Mouse (Mus musculus): Measurements from ENCODE around the gene Morc4. TPM values are rescaled to one million over a fixed set of nuclear protein-coding genes. Genes with fewer than 3 reads are reported as not detected.

Gene Morc4
- polyA plus RNA-seq, 1 experiment from 2014 or later = 7.2 TPM

DNA sequence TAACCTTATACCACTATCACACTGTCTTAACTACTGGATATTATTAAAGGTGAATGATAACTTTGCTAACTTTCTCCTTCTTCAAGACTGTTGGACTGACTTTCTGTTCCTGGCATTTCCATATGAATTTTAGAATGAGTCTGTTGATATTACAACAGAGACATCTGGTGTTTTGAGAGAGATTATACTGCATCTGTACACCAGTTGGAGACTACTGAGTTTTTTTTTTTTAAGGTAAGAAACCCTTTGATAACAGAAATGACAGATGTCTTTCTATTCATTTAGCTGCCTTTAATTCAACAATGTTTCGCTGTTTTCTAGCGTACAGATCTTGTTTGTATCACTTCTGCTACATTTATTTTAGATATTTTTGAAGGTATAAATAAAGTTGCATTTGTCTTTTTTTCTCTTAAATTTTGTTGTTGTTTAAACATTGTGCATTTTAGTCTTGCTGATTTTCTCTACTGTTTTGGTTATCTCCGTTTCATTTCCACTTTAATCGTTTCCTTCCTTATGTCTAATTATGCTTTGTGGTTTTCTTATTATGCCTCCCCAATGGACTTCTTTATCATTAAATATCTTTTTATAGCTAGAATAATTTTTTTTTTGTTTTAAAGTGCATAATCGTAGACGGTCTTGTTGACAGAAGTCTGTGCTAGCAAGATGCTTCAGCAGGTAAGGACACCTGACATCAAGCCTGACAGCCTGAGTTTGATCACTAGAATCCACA, 42.9 kb downstream of the Morc4 start:
- WGBS = 93% methylated on average over 6 of the region's 6 CpGs
- Histone ChIP-seq H3K27ac (no peak overlapping the region), H3K36me3 (no peaks in the 10 kb centered on the region), H3K27me3 (replicated peaks) (no peaks in the 10 kb centered on the region), H3K9me3 (no peaks in the 10 kb centered on the region), H3K9ac (no peak overlapping the region), H3K4me1 (no peaks in the 10 kb centered on the region), H3K4me2 (replicated peaks) (no peak overlapping the region), H3K4me3 (no peak overlapping the region)
- ATAC-seq (ENCODE audit: low FRiP score, low read depth) = no peak

DNA sequence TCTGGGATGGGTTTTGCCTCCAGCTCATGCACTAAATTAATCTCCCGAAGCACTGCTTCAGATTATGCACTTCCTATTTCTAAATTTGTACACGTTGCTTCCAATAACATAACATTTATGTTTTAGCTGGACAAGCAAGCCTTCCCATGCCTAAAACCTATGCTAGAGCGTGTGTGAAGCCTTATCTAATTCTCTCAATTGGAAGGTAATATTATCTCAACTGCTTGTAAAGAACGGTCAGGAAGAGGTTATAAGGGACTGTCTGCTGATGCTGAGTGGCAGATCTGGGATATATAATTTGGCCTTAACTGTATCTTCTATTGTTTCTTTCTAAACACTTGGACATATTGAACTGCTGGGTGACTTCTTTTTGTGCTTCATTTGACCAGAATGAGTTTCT, 44.6 kb downstream of the Morc4 start:
- Histone ChIP-seq H3K9ac (no peak overlapping the region), H3K4me2 (replicated peaks) (no peak overlapping the region), H3K4me3 (no peak overlapping the region), H3K27ac (no peak overlapping the region), H3K4me1 (no peaks in the 10 kb centered on the region), H3K36me3 (no peaks in the 10 kb centered on the region), H3K9me3 (no peaks in the 10 kb centered on the region), H3K27me3 (replicated peaks) (no peaks in the 10 kb centered on the region)
- 92% methylated on average over 4 of the region's 4 CpGs for WGBS
- no peak for ATAC-seq (ENCODE audit: low FRiP score, low read depth)

DNA sequence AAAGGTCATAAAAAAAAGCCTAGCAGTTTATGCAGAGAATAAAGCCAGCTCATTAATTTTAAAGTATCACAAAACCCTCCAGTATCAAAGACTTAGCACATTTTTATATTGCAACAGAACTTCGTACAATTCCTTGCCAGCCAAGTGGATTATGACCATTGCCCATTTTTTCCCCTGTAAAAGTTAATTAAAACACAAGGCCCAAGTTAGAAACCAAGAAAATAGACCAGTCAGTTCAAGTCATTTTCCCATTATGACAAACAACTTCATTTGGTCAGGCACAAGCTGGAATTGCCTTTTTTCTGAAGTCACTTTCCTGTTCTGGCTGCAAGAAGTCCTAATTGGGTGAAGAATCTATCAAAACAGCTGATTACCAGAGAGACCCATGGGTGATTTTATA, 46.1 kb downstream of the Morc4 start:
- Histone ChIP-seq H3K4me2 (replicated peaks) (no peak overlapping the region), H3K4me3 (no peak overlapping the region), H3K27ac (no peak overlapping the region), H3K27me3 (replicated peaks) (no peaks in the 10 kb centered on the region), H3K9ac (no peak overlapping the region), H3K36me3 (no peaks in the 10 kb centered on the region), H3K4me1 (no peaks in the 10 kb centered on the region), H3K9me3 (no peaks in the 10 kb centered on the region)
- WGBS = 84% methylated on average over 1 of the region's 1 CpGs
- no peak for ATAC-seq (ENCODE audit: low FRiP score, low read depth)

DNA sequence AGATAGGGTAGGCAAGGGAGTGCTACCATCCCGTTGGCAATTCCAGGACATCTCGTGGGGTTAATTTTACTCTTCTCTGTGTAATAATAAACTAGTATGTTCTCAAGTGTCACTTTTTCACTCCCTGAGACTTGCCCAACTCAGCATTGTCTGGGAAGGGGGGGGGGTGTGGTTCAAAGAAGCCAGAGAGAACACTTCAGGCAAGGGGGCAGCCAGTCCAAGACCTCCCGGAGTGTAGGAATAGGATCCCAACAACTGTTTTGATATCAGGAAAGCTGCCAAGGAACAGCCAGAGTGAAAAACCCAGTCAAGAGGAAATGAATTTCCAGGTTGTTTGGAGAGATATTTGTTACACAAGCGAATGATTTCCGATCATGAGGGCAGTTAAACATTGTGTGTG, 56.3 kb downstream of the Morc4 start:
- H3K4me1 ChIP-seq = no peaks in the 10 kb centered on the region

DNA sequence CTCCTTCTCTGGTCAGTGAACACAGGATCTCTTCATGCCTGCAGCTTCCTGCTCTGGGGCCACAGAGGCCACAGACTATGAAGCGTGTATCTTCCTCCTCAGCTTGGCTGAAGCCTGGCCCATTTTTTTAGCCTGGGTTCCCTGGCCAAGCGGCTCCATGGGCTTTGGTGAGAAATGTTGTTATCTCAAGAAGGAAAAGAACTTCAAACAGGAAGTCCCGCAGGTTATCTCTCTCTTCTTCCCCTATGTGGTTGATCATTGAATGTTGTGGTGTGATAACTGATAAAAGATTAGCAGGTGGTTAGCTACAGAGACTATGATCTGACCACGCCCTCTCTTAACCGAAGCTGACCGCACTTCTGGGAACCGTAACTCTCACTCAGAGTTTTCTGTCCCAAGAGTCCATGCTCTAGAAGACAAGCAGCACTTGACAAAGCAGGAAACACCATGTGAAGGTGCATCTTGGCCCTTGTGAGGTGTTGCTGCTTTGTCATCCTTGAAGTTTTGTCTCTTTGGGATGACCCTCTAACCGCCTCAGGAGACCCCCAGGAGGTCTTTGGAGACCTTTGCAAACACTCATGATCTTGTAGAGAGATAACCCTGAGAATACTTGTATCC, 57.4 kb downstream of the Morc4 start:
- no peak overlapping the region for H3K9ac ChIP-seq
- no peak for ATAC-seq (ENCODE audit: low FRiP score, low read depth)
- H3K4me2 ChIP-seq (replicated peaks) = no peak overlapping the region
- H3K36me3 ChIP-seq = no peaks in the 10 kb centered on the region
- H3K4me1 ChIP-seq = no peaks in the 10 kb centered on the region
- H3K4me3 ChIP-seq = no peak overlapping the region
- H3K9me3 ChIP-seq = no peaks in the 10 kb centered on the region
- H3K27ac ChIP-seq = no peak overlapping the region
- WGBS = 90% methylated on average over 8 of the region's 8 CpGs
- H3K27me3 ChIP-seq (replicated peaks) = no peaks in the 10 kb centered on the region

More for the DNA sequence above, 56.3 kb downstream of the Morc4 start:
- ATAC-seq (ENCODE audit: low FRiP score, low read depth) = no peak
- Histone ChIP-seq H3K4me3 (no peak overlapping the region), H3K27ac (no peak overlapping the region), H3K36me3 (no peaks in the 10 kb centered on the region), H3K27me3 (replicated peaks) (no peaks in the 10 kb centered on the region), H3K4me2 (replicated peaks) (no peak overlapping the region), H3K9ac (no peak overlapping the region), H3K9me3 (no peaks in the 10 kb centered on the region)
- WGBS = 79% methylated on average over 5 of the region's 5 CpGs

DNA sequence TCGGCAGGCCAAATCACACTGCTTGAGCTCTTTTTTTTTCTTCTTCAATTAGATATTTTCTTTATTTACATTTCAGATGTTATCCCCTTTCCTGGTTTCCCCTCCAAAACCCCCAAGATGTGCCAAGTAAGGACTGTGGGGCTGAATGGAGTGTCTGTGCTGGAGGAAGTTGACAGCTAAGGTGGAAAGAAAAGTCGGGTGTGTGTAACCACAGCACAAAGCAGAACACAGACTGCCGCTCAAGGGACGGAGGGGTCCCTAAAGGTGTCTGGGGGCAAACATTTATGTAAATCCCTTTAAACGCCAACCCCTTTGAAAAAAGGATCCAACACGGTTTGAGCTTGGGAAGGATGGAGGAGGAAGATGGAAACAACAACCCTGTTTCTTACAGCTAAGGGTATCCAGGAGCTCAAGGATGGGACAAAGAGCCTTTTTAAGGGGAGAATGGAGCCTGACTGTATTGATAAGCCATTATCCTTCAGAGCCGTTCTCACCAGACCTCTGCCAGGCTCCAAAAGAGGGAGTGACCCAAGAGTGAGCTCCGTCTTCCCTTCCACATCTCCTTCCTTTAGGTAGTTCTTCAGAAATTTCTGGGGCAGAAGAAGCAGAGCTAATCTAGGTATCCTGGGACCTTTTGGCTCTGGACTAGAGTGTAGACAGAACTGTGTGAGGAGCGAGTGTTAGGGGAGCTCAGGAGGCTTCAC, 58.0 kb downstream of the Morc4 start:
- 80% methylated on average over 9 of the region's 9 CpGs for WGBS
- no peak overlapping the region for H3K9ac ChIP-seq
- no peak overlapping the region for H3K27ac ChIP-seq
- ATAC-seq (ENCODE audit: low FRiP score, low read depth) = no peak
- no peaks in the 10 kb centered on the region for H3K4me1 ChIP-seq
- no peak overlapping the region for H3K4me3 ChIP-seq
- H3K4me2 ChIP-seq (replicated peaks) = no peak overlapping the region
- no peaks in the 10 kb centered on the region for H3K9me3 ChIP-seq
- H3K27me3 ChIP-seq (replicated peaks) = no peaks in the 10 kb centered on the region
- H3K36me3 ChIP-seq = no peaks in the 10 kb centered on the region

DNA sequence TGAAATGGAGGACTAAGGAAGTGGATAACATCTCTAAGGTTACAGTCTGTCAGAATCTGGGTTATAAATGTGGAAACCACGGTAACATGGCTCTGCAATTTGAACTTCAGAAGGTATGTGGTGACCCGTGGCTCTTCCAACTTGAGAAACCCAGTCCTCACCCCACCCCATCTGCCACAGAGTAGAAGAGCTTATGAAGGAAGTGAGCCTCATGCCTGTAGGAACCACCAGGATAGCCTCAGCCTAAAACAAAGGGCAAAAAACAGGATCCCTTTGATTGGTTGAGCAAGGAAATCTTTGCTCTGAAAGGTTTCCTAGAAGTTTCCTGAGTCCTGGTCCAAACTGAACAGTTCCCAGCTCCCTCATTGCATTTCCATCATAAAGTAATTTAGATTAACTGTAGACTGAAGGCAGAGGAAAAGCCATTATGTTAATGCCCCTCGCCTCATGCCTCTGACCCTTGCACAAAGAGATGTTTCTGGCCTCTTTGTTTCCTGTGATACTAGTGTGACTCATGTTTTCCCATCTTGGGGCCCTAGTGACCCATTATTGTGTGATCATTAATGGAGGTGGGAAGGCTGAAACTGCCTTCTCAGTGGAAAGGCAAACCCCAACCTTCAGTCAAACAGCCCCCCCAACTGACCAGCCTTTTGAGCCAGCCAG, 58.7 kb downstream of the Morc4 start:
- ATAC-seq (ENCODE audit: low FRiP score, low read depth) = no peak
- Histone ChIP-seq H3K9ac (no peak overlapping the region), H3K27ac (no peak overlapping the region), H3K27me3 (replicated peaks) (no peaks in the 10 kb centered on the region), H3K9me3 (no peaks in the 10 kb centered on the region), H3K4me1 (no peaks in the 10 kb centered on the region), H3K36me3 (no peaks in the 10 kb centered on the region), H3K4me2 (replicated peaks) (no peak overlapping the region), H3K4me3 (no peak overlapping the region)
- WGBS = 44% methylated on average over 3 of the region's 3 CpGs

DNA sequence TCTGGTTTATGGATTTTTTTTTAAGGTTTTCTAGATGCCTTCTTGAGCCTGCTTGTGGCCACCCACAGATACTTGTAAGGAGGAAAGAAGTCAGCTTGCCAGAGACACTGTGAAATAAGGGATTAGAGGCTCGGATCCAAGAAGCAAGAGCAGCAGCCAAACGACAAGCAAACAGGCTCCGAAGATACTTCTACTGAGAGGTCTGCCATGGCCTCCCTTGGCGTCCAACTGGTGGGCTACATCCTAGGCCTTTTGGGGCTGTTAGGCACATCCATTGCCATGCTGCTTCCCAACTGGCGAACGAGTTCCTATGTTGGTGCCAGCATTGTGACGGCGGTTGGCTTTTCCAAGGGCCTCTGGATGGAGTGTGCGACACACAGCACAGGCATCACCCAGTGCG, 63.0 kb downstream of the Morc4 start:
- 88% methylated on average over 10 of the region's 10 CpGs for WGBS
- Histone ChIP-seq H3K36me3 (no peaks in the 10 kb centered on the region), H3K4me1 (no peaks in the 10 kb centered on the region), H3K27me3 (replicated peaks) (no peaks in the 10 kb centered on the region), H3K4me2 (replicated peaks) (no peak overlapping the region), H3K27ac (no peak overlapping the region), H3K4me3 (no peak overlapping the region), H3K9me3 (no peaks in the 10 kb centered on the region), H3K9ac (no peak overlapping the region)
- no peak for ATAC-seq (ENCODE audit: low FRiP score, low read depth)

DNA sequence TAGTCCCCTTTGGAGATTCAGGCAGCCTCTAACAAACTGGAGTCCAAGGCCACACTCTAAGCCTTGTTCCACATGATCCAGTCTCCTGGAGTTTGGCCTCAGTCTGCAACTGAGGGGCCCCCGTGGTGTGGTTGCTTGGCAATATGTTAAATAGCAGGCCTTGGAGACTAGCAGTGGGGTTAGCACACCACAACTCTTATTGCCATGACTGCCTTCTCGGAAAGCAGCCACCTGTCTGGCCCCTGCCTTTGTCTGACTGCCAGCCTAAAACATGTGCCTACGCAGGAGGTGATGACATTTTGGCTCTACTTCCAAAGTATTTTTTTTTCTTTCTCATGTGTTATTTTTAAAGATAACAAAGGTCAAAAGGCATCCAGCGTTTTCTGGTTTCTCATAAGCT, 63.4 kb downstream of the Morc4 start:
- H3K4me2 ChIP-seq (replicated peaks) = no peak overlapping the region
- H3K4me1 ChIP-seq = no peaks in the 10 kb centered on the region
- no peaks in the 10 kb centered on the region for H3K36me3 ChIP-seq
- 40% methylated on average over 4 of the region's 4 CpGs for whole genome bisulfite sequencing
- H3K27ac ChIP-seq = no peak overlapping the region
- no peaks in the 10 kb centered on the region for H3K9me3 ChIP-seq
- ATAC-seq (ENCODE audit: low FRiP score, low read depth) = peak; percentile 41; the same call in 1 of the 2 replicates
- no peaks in the 10 kb centered on the region for H3K27me3 ChIP-seq (replicated peaks)
- no peak overlapping the region for H3K9ac ChIP-seq
- no peak overlapping the region for H3K4me3 ChIP-seq

DNA sequence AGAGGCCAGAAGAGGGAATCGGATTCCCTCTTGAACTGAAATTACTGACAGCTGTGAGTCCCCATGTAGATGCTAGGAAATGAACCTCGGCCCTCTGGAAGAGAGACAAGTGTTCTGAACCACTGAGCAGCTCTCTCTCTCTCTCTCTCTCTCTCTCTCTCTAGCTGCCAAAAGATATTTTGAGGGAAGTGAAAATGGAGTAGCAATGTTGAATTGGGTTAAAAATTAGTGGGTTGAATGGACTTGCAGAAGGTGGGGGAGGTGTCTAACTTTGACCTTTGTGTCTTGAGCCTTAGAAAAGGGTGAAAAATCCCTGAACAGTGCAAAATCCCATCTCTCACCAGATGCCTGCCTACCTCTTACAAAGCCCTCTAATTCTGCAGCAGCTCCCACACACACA, 64.1 kb downstream of the Morc4 start:
- Histone ChIP-seq H3K4me1 (no peaks in the 10 kb centered on the region), H3K4me2 (replicated peaks) (no peak overlapping the region), H3K27ac (no peak overlapping the region), H3K27me3 (replicated peaks) (no peaks in the 10 kb centered on the region), H3K9ac (no peak overlapping the region), H3K36me3 (no peaks in the 10 kb centered on the region), H3K9me3 (no peaks in the 10 kb centered on the region), H3K4me3 (no peak overlapping the region)
- 69% methylated on average over 2 of the region's 2 CpGs for WGBS
- no peak for ATAC-seq (ENCODE audit: low FRiP score, low read depth)

DNA sequence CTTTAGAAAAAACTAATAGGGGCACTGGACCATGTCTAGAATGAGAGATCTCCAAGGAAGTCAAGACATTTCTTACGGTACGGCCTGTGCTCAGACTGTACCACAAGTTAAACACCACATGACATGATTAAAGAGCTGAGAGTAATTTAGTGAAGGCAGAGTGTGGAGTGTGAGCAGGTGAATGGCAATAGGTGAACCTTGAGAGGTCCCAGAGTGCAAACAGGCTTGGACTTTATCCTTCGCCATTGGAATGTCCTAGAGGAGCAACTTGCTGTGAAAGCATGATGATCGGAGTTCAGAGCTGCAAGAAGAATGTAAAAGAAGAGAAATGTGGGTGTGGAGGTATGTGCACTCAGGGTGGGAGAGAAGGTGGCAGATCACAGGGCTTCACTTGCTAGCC, 65.6 kb downstream of the Morc4 start:
- Histone ChIP-seq H3K9ac (no peak overlapping the region), H3K4me3 (no peak overlapping the region), H3K4me1 (no peaks in the 10 kb centered on the region), H3K4me2 (replicated peaks) (no peak overlapping the region), H3K9me3 (no peaks in the 10 kb centered on the region), H3K27ac (no peak overlapping the region), H3K27me3 (replicated peaks) (no peaks in the 10 kb centered on the region), H3K36me3 (no peaks in the 10 kb centered on the region)
- ATAC-seq (ENCODE audit: low FRiP score, low read depth) = no peak
- WGBS = 97% methylated on average over 4 of the region's 4 CpGs

DNA sequence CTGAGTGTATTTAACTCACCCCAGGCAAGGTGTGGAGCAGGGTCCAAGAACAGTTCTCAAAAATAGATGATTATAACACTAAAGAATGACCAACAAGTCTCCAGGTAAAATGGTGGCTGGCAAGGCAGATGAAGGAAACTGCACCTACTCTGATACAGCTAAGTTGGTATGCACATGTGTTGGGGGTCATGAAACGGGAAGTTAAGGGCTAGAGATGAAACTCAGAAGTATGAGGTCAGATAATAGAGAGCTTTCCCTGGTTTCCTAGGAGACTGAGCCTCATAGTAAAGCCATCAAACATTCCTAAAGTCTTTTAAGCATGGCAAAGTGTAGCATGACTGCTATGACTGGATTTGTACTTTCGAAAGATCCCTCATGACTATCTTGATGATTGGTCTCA, 68.4 kb downstream of the Morc4 start:
- H3K4me3 ChIP-seq = no peak overlapping the region
- H3K27ac ChIP-seq = no peak overlapping the region
- no peaks in the 10 kb centered on the region for H3K4me1 ChIP-seq
- no peak for ATAC-seq (ENCODE audit: low FRiP score, low read depth)
- H3K27me3 ChIP-seq (replicated peaks) = 0 out of 2 replicates have a peak, but pooled peaks cover under 1% of the 10 kb centered on the region
- no peak overlapping the region for H3K9ac ChIP-seq
- H3K36me3 ChIP-seq = no peaks in the 10 kb centered on the region
- 90% methylated on average over 2 of the region's 2 CpGs for WGBS
- no peak overlapping the region for H3K4me2 ChIP-seq (replicated peaks)
- H3K9me3 ChIP-seq = no peaks in the 10 kb centered on the region
